Mouse (Mus musculus) T-cell, adult 66 days (primary cell): ENCODE results near the gene Ermap. TPM values are rescaled to one million over a fixed set of nuclear protein-coding genes. Genes with fewer than 3 reads are reported as not detected.

Experiments used
- total RNA-seq, 2 experiments: library from RNA; stranded (reverse); gene quantifications; 3 replicates in 1 of 2; 4 replicates in 1 of 2; pipeline ENCODE4 v1.2.4; 2023

Gene Ermap
- total RNA-seq = 1 to 10 TPM; 2.7 to 6.1 TPM

GRCm38 (mm10) chr4:119189864-119190263 is at the start of gene Ermap:
Ermap (minus strand) TSS chr4:119190011.

GRCm38 (mm10) chr4:119232410-119233255 is 42.8 kb upstream of the Ermap start, which contains the start of the genes AU022252 and P3h1:
AU022252 (minus strand) TSS chr4:119232712.
P3h1 (plus strand) TSS chr4:119232915.

DNA sequence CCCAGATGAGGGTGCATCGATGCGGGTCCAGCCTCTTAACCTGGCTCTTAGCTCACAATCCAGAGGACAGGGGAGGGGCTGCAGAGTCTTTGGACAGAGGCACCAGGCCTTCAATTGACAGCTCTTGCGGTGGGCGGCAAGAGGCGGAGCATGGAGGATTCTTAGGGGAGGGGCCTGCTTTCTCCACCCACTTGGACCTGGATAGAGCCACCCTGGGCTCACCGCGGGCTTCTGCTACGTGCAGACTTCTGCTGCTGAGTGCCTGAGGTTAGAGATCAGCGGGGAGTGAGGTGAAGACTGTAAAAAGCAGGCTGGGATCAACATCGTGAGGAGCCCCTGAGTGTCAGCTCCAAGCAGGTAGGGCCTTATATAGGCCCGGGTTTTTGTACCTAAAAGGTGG is 28.4 kb upstream of the Ermap start, which contains the start of gene Tmem269:
Gene Tmem269, minus strand, starts transcription at position 49 of the 400 bp plus-strand sequence.

GRCm38 (mm10) chr4:119194909-119195581 is 5.2 kb upstream of the Ermap start, which contains the start of gene Svbp:
Svbp (plus strand) TSS chr4:119195306.

DNA sequence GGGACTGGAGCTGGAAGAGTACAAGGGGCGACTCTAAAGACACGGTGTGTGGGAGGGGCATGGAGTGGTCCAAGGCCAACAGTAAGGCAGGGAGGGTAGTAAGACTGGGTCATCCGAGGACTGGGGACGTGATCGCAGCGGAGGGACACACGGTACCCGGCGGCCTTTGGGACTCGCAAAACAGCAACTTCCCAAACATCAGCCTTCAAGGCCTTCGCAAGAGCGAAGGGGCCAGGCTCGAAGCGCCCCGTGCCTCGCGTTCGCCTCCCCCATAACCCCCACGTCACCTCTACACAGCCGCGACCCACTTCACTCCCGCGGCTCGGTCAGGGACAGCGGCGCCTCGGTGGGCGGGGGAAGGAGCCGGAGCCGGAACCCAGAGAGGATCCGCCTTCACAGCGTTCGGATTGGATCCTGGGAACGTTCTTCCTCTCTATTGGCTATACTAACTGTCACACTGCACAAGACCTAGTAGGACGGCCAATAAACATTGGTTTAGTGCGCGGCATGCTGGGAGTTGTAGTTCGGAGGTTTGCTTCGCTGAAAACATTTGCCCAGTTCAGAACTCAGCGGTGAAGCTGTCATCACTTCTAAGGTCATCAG is 15.9 kb downstream of the Ermap start, which contains the start of gene Zfp691:
Gene Zfp691, minus strand, starts transcription at position 345 of the 603 bp plus-strand sequence.

Other genes with a start within 250 kb of the Ermap start
- gene Lao1, start 228.4 kb downstream of the Ermap start, total RNA-seq = not detected
- 10 to 100 TPM; 27.2 to 46.2 TPM for gene Slc2a1, start 81.3 kb downstream of the Ermap start, total RNA-seq
- gene Zfp691, start 15.8 kb downstream of the Ermap start, total RNA-seq = 10 to 100 TPM in 1 of 2 experiments, 1 to 10 TPM in 1; 6.5 to 10.3 TPM
- gene Svbp, start 5.3 kb upstream of the Ermap start, total RNA-seq = 10 to 100 TPM; 18.5 to 26.4 TPM
- under 1 TPM; 0.41 to 0.47 TPM for gene Tmem269, start 28.2 kb upstream of the Ermap start, total RNA-seq
- 10 to 100 TPM; 12.8 to 15.0 TPM for gene AU022252, start 42.7 kb upstream of the Ermap start, total RNA-seq
- 1 to 10 TPM; 7.7 to 7.9 TPM for gene P3h1, start 42.9 kb upstream of the Ermap start, total RNA-seq
- not detected for gene Cldn19, start 65.4 kb upstream of the Ermap start, total RNA-seq
- gene Ybx1, start 104.6 kb upstream of the Ermap start, total RNA-seq = 100 to 1,000 TPM; 353 to 355 TPM
- 10 to 100 TPM; 26.5 to 39.1 TPM for gene Ppih, start 130.5 kb upstream of the Ermap start, total RNA-seq
- gene Ccdc30, start 225.5 kb upstream of the Ermap start, total RNA-seq = 1 to 10 TPM; 3.5 to 4.6 TPM
- 10 to 100 TPM; 11.9 to 14.6 TPM for gene Ppcs, start 232.4 kb upstream of the Ermap start, total RNA-seq
- gene Zmynd12, start 232.8 kb upstream of the Ermap start, total RNA-seq = not detected